Mouse (Mus musculus): Measurements from ENCODE around the gene Snx21. TPM values are rescaled to one million over a fixed set of nuclear protein-coding genes. Genes with fewer than 3 reads are reported as not detected.
A peak's percentile ranks its signal among the peaks of the same experiment; 100 is the strongest.

The Snx21 gene
- polyA plus RNA-seq, 1 experiment: 9.7 TPM

DNA sequence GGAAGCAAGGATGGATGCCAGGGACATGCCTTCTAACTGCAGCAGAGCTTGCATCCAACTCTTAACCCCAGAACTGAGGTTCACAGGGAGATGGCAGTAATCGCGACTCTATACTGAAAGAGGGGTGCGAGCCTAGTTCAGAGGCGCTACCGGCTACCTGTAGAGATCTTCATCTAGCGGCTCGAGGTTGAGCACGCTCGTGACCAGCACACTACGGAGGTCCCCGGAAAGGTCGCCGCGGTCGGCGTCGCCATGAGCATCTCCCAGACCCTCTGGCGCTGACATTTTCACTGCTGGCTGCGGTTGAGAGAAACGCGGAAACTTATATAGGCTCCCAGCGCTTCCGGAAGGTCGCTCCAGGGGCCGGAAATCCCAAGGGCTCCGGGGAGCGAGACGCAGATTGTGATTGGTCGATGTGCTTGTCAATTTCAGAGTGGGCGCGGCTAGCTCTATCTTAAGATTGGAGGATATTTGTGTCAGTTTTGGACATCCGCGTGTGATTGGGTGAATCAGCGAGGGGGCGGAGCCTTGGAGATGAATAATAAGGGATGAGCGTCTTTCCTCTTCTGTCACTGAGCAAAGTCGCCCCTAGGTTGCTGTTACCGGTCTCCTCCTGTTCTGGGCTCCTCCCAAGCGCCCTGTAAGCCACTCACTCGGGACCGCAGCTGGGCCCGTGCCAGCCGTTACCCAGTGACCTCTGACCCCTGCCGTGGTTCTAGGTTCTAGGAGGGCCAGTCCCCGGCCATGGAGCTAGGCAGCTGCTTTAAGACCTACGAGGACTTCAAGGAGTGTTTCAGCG lies 19.1 kb downstream of the Snx21 start, which contains the start of the genes Acot8 and Zswim3:
Gene Acot8 (minus strand): TSS at position 350 of the 799 bp plus-strand sequence.
Gene Zswim3 (plus strand): TSS at position 566 of the 799 bp plus-strand sequence.
- no peak for TF ChIP-seq CTCF (IDR thresholded peaks at IDR 0.05; ENCODE audit: control insufficient read depth, insufficient read depth, insufficient replicate concordance, low read depth, low read length)
- peak; percentile 55 for TF ChIP-seq POLR2A (IDR thresholded peaks at IDR 0.05; ENCODE audit: control insufficient read depth, low read depth, low read length)
- H3K27me3 ChIP-seq (ENCODE audit: control insufficient read depth, insufficient read depth, low read length): no peaks in the 10 kb centered on the region
- peak within 1 kb of the TSS; percentile 95 for H3K27ac ChIP-seq (ENCODE audit: control insufficient read depth, insufficient read depth, low read depth, low read length)
- no peaks in the 10 kb centered on the region for H3K36me3 ChIP-seq (ENCODE audit: control insufficient read depth, insufficient read depth, low read length)
- H3K4me1 ChIP-seq (ENCODE audit: control insufficient read depth, insufficient read depth, low read length): peaks cover 17% of the 10 kb centered on the region
- peak within 1 kb of the TSS; percentile 99 for H3K4me3 ChIP-seq (ENCODE audit: control insufficient read depth, low read depth, low read length)

- TF ChIP-seq CTCF (IDR thresholded peaks at IDR 0.05; ENCODE audit: control insufficient read depth, insufficient read depth, insufficient replicate concordance, low read depth, low read length): no peak
- no peak for TF ChIP-seq POLR2A (IDR thresholded peaks at IDR 0.05; ENCODE audit: control insufficient read depth, low read depth, low read length)
- Histone ChIP-seq H3K36me3 (ENCODE audit: control insufficient read depth, insufficient read depth, low read length) (no peaks in the 10 kb centered on the region), H3K4me3 (ENCODE audit: control insufficient read depth, low read depth, low read length) (peak overlapping the region; percentile 99), H3K4me1 (ENCODE audit: control insufficient read depth, insufficient read depth, low read length) (peaks cover 17% of the 10 kb centered on the region), H3K27ac (ENCODE audit: control insufficient read depth, insufficient read depth, low read depth, low read length) (peak overlapping the region; percentile 95), H3K27me3 (ENCODE audit: control insufficient read depth, insufficient read depth, low read length) (no peaks in the 10 kb centered on the region)
Observed at GRCm38 (mm10) chr2:164805332-164805718, 19.7 kb downstream of the Snx21 start.

GRCm38 (mm10) chr2:164806614-164807013 lies 21.0 kb downstream of the Snx21 start:
- H3K27ac ChIP-seq (ENCODE audit: control insufficient read depth, insufficient read depth, low read depth, low read length): no peak overlapping the region
- H3K4me3 ChIP-seq (ENCODE audit: control insufficient read depth, low read depth, low read length): peak overlapping the region; percentile 30
- peaks cover 17% of the 10 kb centered on the region for H3K4me1 ChIP-seq (ENCODE audit: control insufficient read depth, insufficient read depth, low read length)
- no peaks in the 10 kb centered on the region for H3K36me3 ChIP-seq (ENCODE audit: control insufficient read depth, insufficient read depth, low read length)
- no peaks in the 10 kb centered on the region for H3K27me3 ChIP-seq (ENCODE audit: control insufficient read depth, insufficient read depth, low read length)
- TF ChIP-seq CTCF (IDR thresholded peaks at IDR 0.05; ENCODE audit: control insufficient read depth, insufficient read depth, insufficient replicate concordance, low read depth, low read length): no peak
- no peak for TF ChIP-seq POLR2A (IDR thresholded peaks at IDR 0.05; ENCODE audit: control insufficient read depth, low read depth, low read length)

- Histone ChIP-seq H3K36me3 (ENCODE audit: control insufficient read depth, insufficient read depth, low read length) (peaks cover 1% of the 10 kb centered on the region; the same call in 1 of the 2 replicates), H3K4me3 (ENCODE audit: control insufficient read depth, low read depth, low read length) (peak overlapping the region; percentile 65), H3K27me3 (ENCODE audit: control insufficient read depth, insufficient read depth, low read length) (no peaks in the 10 kb centered on the region), H3K27ac (ENCODE audit: control insufficient read depth, insufficient read depth, low read depth, low read length) (no peak overlapping the region), H3K4me1 (ENCODE audit: control insufficient read depth, insufficient read depth, low read length) (no peaks in the 10 kb centered on the region)
- TF ChIP-seq CTCF (IDR thresholded peaks at IDR 0.05; ENCODE audit: control insufficient read depth, insufficient read depth, insufficient replicate concordance, low read depth, low read length): no peak
- no peak for TF ChIP-seq POLR2A (IDR thresholded peaks at IDR 0.05; ENCODE audit: control insufficient read depth, low read depth, low read length)
Observed at GRCm38 (mm10) chr2:164813557-164813956, 27.9 kb downstream of the Snx21 start.

DNA sequence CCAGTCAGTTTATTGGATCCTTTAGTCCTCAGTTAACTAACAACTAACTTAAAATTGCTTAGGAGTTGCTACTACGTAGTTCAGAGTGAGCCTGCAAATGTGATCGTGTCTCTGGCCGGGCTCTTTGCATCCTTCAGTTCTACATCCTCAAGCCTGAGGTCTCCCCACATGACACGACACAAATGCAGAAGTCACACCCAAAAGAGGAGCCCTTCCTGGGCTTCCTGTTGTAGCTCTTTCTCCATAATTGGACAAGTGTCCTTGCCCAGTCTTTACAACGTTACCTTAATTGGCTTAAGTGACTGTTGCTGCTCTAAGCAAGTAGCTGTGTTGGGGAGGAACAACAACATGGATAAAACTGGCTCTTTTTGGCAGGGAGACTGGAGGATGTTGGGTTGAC lies 29.7 kb downstream of the Snx21 start:
- no peak for TF ChIP-seq CTCF (IDR thresholded peaks at IDR 0.05; ENCODE audit: control insufficient read depth, insufficient read depth, insufficient replicate concordance, low read depth, low read length)
- TF ChIP-seq POLR2A (IDR thresholded peaks at IDR 0.05; ENCODE audit: control insufficient read depth, low read depth, low read length): no peak
- Histone ChIP-seq H3K4me3 (ENCODE audit: control insufficient read depth, low read depth, low read length) (no peak overlapping the region), H3K27ac (ENCODE audit: control insufficient read depth, insufficient read depth, low read depth, low read length) (no peak overlapping the region)

GRCm38 (mm10) chr2:164815821-164816220 lies 30.2 kb downstream of the Snx21 start:
- Histone ChIP-seq H3K27ac (ENCODE audit: control insufficient read depth, insufficient read depth, low read depth, low read length) (no peak overlapping the region), H3K4me1 (ENCODE audit: control insufficient read depth, insufficient read depth, low read length) (no peaks in the 10 kb centered on the region), H3K27me3 (ENCODE audit: control insufficient read depth, insufficient read depth, low read length) (no peaks in the 10 kb centered on the region), H3K4me3 (ENCODE audit: control insufficient read depth, low read depth, low read length) (no peak overlapping the region), H3K36me3 (ENCODE audit: control insufficient read depth, insufficient read depth, low read length) (peaks cover 1% of the 10 kb centered on the region; the same call in 1 of the 2 replicates)
- no peak for TF ChIP-seq CTCF (IDR thresholded peaks at IDR 0.05; ENCODE audit: control insufficient read depth, insufficient read depth, insufficient replicate concordance, low read depth, low read length)
- TF ChIP-seq POLR2A (IDR thresholded peaks at IDR 0.05; ENCODE audit: control insufficient read depth, low read depth, low read length): no peak

More for the DNA sequence above, 29.7 kb downstream of the Snx21 start:
- H3K36me3 ChIP-seq (ENCODE audit: control insufficient read depth, insufficient read depth, low read length): peaks cover 1% of the 10 kb centered on the region; the same call in 1 of the 2 replicates
- no peaks in the 10 kb centered on the region for H3K4me1 ChIP-seq (ENCODE audit: control insufficient read depth, insufficient read depth, low read length)
- H3K27me3 ChIP-seq (ENCODE audit: control insufficient read depth, insufficient read depth, low read length): no peaks in the 10 kb centered on the region

DNA sequence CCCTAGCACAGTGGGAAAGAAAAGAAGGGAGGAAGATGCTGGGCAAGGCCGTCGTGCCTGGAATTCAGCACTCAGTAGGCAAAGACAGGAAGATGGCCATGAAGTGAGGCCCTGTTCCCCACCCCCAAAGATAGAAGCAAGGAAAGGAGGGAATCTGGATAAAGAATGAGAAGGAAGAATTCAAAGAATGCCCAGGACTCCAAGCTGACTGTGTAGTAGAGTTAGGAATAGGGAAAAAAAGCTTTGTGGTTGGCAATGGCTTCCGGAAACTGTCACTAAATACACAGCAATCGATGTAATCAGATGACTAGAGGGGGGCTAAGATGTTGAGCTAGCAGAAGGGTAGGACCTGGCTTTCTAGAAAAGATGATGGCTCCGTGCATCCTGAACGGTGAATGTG lies 31.6 kb downstream of the Snx21 start:
- no peaks in the 10 kb centered on the region for H3K27me3 ChIP-seq (ENCODE audit: control insufficient read depth, insufficient read depth, low read length)
- H3K4me1 ChIP-seq (ENCODE audit: control insufficient read depth, insufficient read depth, low read length): no peaks in the 10 kb centered on the region
- H3K4me3 ChIP-seq (ENCODE audit: control insufficient read depth, low read depth, low read length): no peak overlapping the region
- peaks cover 1% of the 10 kb centered on the region; the same call in 1 of the 2 replicates for H3K36me3 ChIP-seq (ENCODE audit: control insufficient read depth, insufficient read depth, low read length)
- no peak for TF ChIP-seq CTCF (IDR thresholded peaks at IDR 0.05; ENCODE audit: control insufficient read depth, insufficient read depth, insufficient replicate concordance, low read depth, low read length)
- TF ChIP-seq POLR2A (IDR thresholded peaks at IDR 0.05; ENCODE audit: control insufficient read depth, low read depth, low read length): no peak
- no peak overlapping the region for H3K27ac ChIP-seq (ENCODE audit: control insufficient read depth, insufficient read depth, low read depth, low read length)

Measured in testis, adult 2 months (tissue).